In the genomic region with DNA sequence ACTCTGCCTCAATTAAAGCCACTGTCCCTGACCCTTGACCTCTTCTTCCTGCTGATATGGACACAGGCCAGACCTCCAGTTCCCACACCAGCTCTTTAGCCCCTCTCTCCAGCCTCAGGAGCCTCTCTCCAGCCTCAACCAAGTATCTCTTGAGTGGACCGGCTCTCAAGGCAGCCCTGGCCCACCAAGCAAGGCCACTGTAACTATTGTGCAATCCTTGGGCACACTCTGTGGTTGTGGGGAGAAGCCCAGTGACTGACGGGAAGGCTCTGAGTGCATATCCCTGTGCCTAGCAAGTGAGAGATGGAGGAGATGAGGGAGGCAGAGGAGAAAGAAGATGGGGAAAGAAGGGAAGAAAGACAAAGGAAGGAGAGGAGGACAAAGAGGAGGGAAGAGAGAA, we compare ENCODE assay signal across 14 mouse cellular contexts. TPM values are rescaled to one million over a fixed set of nuclear protein-coding genes. Genes with fewer than 3 reads are reported as not detected.
DNase-seq lines count a peak whose midpoint lies in the region; ATAC-seq and TF ChIP-seq lines count a peak whose summit lies in the region.
"Had no signal": no experiment of that assay in that cellular context is flagged by ENCODE, and none has a peak within 500 bp of the region (broad histone marks: within the 10 kb centered on the region; RNA-seq: fewer than 3 reads in every experiment).

No protein-coding gene starts in this region.

- no peaks in the 10 kb centered on the region for H3K9me3 ChIP-seq in forebrain, embryonic 10.5 days
- H3K9me3 ChIP-seq in forebrain, embryonic 14.5 days (replicated peaks; ENCODE audit: control insufficient read depth, low read length) = no peaks in the 10 kb centered on the region
- no peaks in the 10 kb centered on the region for H3K9me3 ChIP-seq in midbrain, embryonic 15.5 days
- H3K9me3 ChIP-seq: embryonic facial prominence, embryonic 13.5 days; hindbrain, embryonic 12.5 days had no signal

- no peak overlapping the region for H3K4me2 ChIP-seq in forebrain, embryonic 14.5 days (ENCODE audit: low read length)
- no peak overlapping the region for H3K4me2 ChIP-seq in midbrain, embryonic 15.5 days
- H3K4me2 ChIP-seq: embryonic facial prominence, embryonic 13.5 days; hindbrain, embryonic 12.5 days had no signal

- no peak overlapping the region for H3K9ac ChIP-seq in forebrain, embryonic 14.5 days (ENCODE audit: low read length)
- no peak overlapping the region for H3K9ac ChIP-seq in midbrain, embryonic 15.5 days
- H3K9ac ChIP-seq: embryonic facial prominence, embryonic 13.5 days; hindbrain, embryonic 12.5 days had no signal

- no peak overlapping the region for H3K4me3 ChIP-seq in forebrain, embryonic 10.5 days
- no peak overlapping the region for H3K4me3 ChIP-seq in forebrain, embryonic 14.5 days (ENCODE audit: low read depth, low read length)
- no peak overlapping the region for H3K4me3 ChIP-seq in C2C12 (ENCODE audit: insufficient read depth, poor library complexity, severe bottlenecking)
- H3K4me3 ChIP-seq in midbrain, embryonic 15.5 days = no peak overlapping the region
- H3K4me3 ChIP-seq: embryonic facial prominence, embryonic 13.5 days; hindbrain, embryonic 12.5 days had no signal

- H3K36me3 ChIP-seq in forebrain, embryonic 10.5 days (replicated peaks) = no peaks in the 10 kb centered on the region
- no peaks in the 10 kb centered on the region for H3K36me3 ChIP-seq in forebrain, embryonic 14.5 days (ENCODE audit: control insufficient read depth, insufficient read depth, low read length)
- H3K36me3 ChIP-seq in C2C12 (ENCODE audit: control insufficient read depth, insufficient read depth) = no peaks in the 10 kb centered on the region
- no peaks in the 10 kb centered on the region for H3K36me3 ChIP-seq in midbrain, embryonic 15.5 days (replicated peaks)
- H3K36me3 ChIP-seq: embryonic facial prominence, embryonic 13.5 days; hindbrain, embryonic 12.5 days had no signal

- DNase-seq in forebrain, embryonic 10.5 days (ENCODE audit: extremely low spot score, low spot score) = no peak
- DNase-seq in forebrain, embryonic 14.5 days (ENCODE audit: low spot score) = no peak
- DNase-seq in lung, postnatal 25 days (ENCODE audit: low spot score) = peak; percentile 74
- no peak for DNase-seq in layer of hippocampus, adult 9-11 months
- DNase-seq: cerebellum, postnatal 14 days; kidney, adult 2 months; thymus, postnatal 4 days had no signal

- H3K27me3 ChIP-seq in forebrain, embryonic 10.5 days (ENCODE audit: poor library complexity, severe bottlenecking) = no peaks in the 10 kb centered on the region
- H3K27me3 ChIP-seq in forebrain, embryonic 14.5 days (replicated peaks; ENCODE audit: control insufficient read depth, insufficient read depth, low read length) = no peaks in the 10 kb centered on the region
- no peaks in the 10 kb centered on the region for H3K27me3 ChIP-seq in C2C12 (ENCODE audit: control insufficient read depth, insufficient read depth, insufficient read length)
- no peaks in the 10 kb centered on the region for H3K27me3 ChIP-seq in midbrain, embryonic 15.5 days (replicated peaks)
- H3K27me3 ChIP-seq: embryonic facial prominence, embryonic 13.5 days; hindbrain, embryonic 12.5 days; Patski had no signal

- H3K79me2 ChIP-seq in C2C12 (ENCODE audit: control insufficient read depth, insufficient read depth) = no peaks in the 10 kb centered on the region

- 91% methylated on average over 2 of the region's 2 CpGs for WGBS in forebrain, embryonic 10.5 days
- 76% methylated on average over 2 of the region's 2 CpGs for WGBS in forebrain, embryonic 14.5 days
- 86% methylated on average over 2 of the region's 2 CpGs for WGBS in midbrain, embryonic 15.5 days

- no peaks in the 10 kb centered on the region for H3K79me3 ChIP-seq in C2C12 (ENCODE audit: low read depth)

- no peak for TF ChIP-seq CTCF in C2C12 (IDR thresholded peaks at IDR 0.05; ENCODE audit: control insufficient read depth, insufficient read depth, insufficient read length)

- 0 out of 2 replicates have a peak overlapping the region, but pooled peaks have one; percentile 5 for H3K27ac ChIP-seq in forebrain, embryonic 10.5 days
- no peak overlapping the region for H3K27ac ChIP-seq in forebrain, embryonic 14.5 days (ENCODE audit: low read depth, low read length)
- no peak overlapping the region for H3K27ac ChIP-seq in midbrain, embryonic 15.5 days
- H3K27ac ChIP-seq: embryonic facial prominence, embryonic 13.5 days; hindbrain, embryonic 12.5 days had no signal

- H3K4me1 ChIP-seq in forebrain, embryonic 10.5 days = peaks cover 11% of the 10 kb centered on the region; the same call in 1 of the 2 replicates
- H3K4me1 ChIP-seq in forebrain, embryonic 14.5 days (ENCODE audit: control insufficient read depth, insufficient read depth, low read length) = no peaks in the 10 kb centered on the region
- no peaks in the 10 kb centered on the region for H3K4me1 ChIP-seq in midbrain, embryonic 15.5 days
- H3K4me1 ChIP-seq: embryonic facial prominence, embryonic 13.5 days; hindbrain, embryonic 12.5 days had no signal

- no peak for ATAC-seq in forebrain, embryonic 14.5 days
- ATAC-seq in common myeloid progenitor, adult 5-6 weeks (replicated peaks; ENCODE audit: low read depth, poor library complexity, severe bottlenecking) = peak; percentile 37
- no peak for ATAC-seq in erythroid progenitor cell, adult 5-6 weeks (replicated peaks; ENCODE audit: low FRiP score, poor library complexity, severe bottlenecking)
- ATAC-seq in midbrain, embryonic 15.5 days (replicated peaks) = no peak
- ATAC-seq: Patski had no signal

- H3ac ChIP-seq in C2C12 (ENCODE audit: control insufficient read depth, insufficient read length, low read depth) = no peak overlapping the region

TF ChIP-seq in C2C12, 6 proteins besides CTCF, POLR2A, EP300 and RAD21:
- TF ChIP-seq MAX (IDR thresholded peaks at IDR 0.05) = no peak
- TF ChIP-seq CEBPB (IDR thresholded peaks at IDR 0.05; ENCODE audit: low read depth) = peak; percentile 45
- no peak for TF ChIP-seq USF1 (IDR thresholded peaks at IDR 0.05; ENCODE audit: low read depth)

RNA-seq across cellular contexts. Expression of a gene that starts 16.0 kb away (rescaled TPM):
- polyA plus RNA-seq in forebrain, embryonic 10.5 days (2016; fragmentation: Nextera tagmentation; extraction: Ambion mirVana) = 2.8 and 3.1 TPM in 2 replicates
- 2.4 and 2.9 TPM in 2 replicates for polyA plus RNA-seq in forebrain, embryonic 14.5 days (2014; fragmentation: Nextera tagmentation; extraction: Ambion mirVana)
- polyA plus RNA-seq in C2C12 (2012; fragmentation: generic; extraction: Trizol) = not detected
- total RNA-seq in common myeloid progenitor, adult 5-6 weeks (2017) = 64.4 and 74.3 TPM in 2 replicates
- 37.8 and 54.1 TPM in 2 replicates for total RNA-seq in erythroid progenitor cell, adult 5-6 weeks (2015; ENCODE audit: low replicate concordance)
- 21.9 and 31.9 TPM in 2 replicates for total RNA-seq in erythroid progenitor cell, adult 5-6 weeks (2017; ENCODE audit: low replicate concordance)
- 3.3 and 4.2 TPM in 2 replicates for polyA plus RNA-seq in midbrain, embryonic 15.5 days (2015; fragmentation: Nextera tagmentation; extraction: Ambion mirVana)

RNA-seq across cellular contexts. Expression of a gene that starts 19.8 kb away (rescaled TPM):
- not detected in 2 replicates for polyA plus RNA-seq in forebrain, embryonic 10.5 days (2016; fragmentation: Nextera tagmentation; extraction: Ambion mirVana)
- polyA plus RNA-seq in forebrain, embryonic 14.5 days (2014; fragmentation: Nextera tagmentation; extraction: Ambion mirVana) = not detected in 2 replicates
- polyA plus RNA-seq in C2C12 (2012; fragmentation: generic; extraction: Trizol) = not detected
- 0.09 and 0.15 TPM in 2 replicates for total RNA-seq in common myeloid progenitor, adult 5-6 weeks (2017)
- not detected in 2 replicates for total RNA-seq in erythroid progenitor cell, adult 5-6 weeks (2015; ENCODE audit: low replicate concordance)
- total RNA-seq in erythroid progenitor cell, adult 5-6 weeks (2017; ENCODE audit: low replicate concordance) = not detected in 2 replicates
- 0.05 and 0.41 TPM in 2 replicates for polyA plus RNA-seq in midbrain, embryonic 15.5 days (2015; fragmentation: Nextera tagmentation; extraction: Ambion mirVana)
- polyA plus RNA-seq: Patski had no signal

RNA-seq across cellular contexts. Expression of a gene that starts 27.9 kb away (rescaled TPM):
- polyA plus RNA-seq in forebrain, embryonic 10.5 days (2016; fragmentation: Nextera tagmentation; extraction: Ambion mirVana) = 17.8 and 17.9 TPM in 2 replicates
- 16.1 and 18.0 TPM in 2 replicates for polyA plus RNA-seq in forebrain, embryonic 14.5 days (2014; fragmentation: Nextera tagmentation; extraction: Ambion mirVana)
- 52.3 TPM for polyA plus RNA-seq in C2C12 (2012; fragmentation: generic; extraction: Trizol)
- total RNA-seq in common myeloid progenitor, adult 5-6 weeks (2017) = 8.9 and 10.7 TPM in 2 replicates
- 3.8 and 11.2 TPM in 2 replicates for total RNA-seq in erythroid progenitor cell, adult 5-6 weeks (2015; ENCODE audit: low replicate concordance)
- 0.26 and 0.83 TPM in 2 replicates for total RNA-seq in erythroid progenitor cell, adult 5-6 weeks (2017; ENCODE audit: low replicate concordance)
- polyA plus RNA-seq in midbrain, embryonic 15.5 days (2015; fragmentation: Nextera tagmentation; extraction: Ambion mirVana) = 35.7 and 36.8 TPM in 2 replicates

RNA-seq across cellular contexts. Expression of a gene that starts 44.3 kb away (rescaled TPM):
- 361 TPM in 2 replicates for polyA plus RNA-seq in forebrain, embryonic 10.5 days (2016; fragmentation: Nextera tagmentation; extraction: Ambion mirVana)
- 298 and 304 TPM in 2 replicates for polyA plus RNA-seq in forebrain, embryonic 14.5 days (2014; fragmentation: Nextera tagmentation; extraction: Ambion mirVana)
- 367 TPM for polyA plus RNA-seq in C2C12 (2012; fragmentation: generic; extraction: Trizol)
- 227 and 246 TPM in 2 replicates for total RNA-seq in common myeloid progenitor, adult 5-6 weeks (2017)
- total RNA-seq in erythroid progenitor cell, adult 5-6 weeks (2015; ENCODE audit: low replicate concordance) = 56.2 and 85.4 TPM in 2 replicates
- total RNA-seq in erythroid progenitor cell, adult 5-6 weeks (2017; ENCODE audit: low replicate concordance) = 101 and 248 TPM in 2 replicates
- 226 and 233 TPM in 2 replicates for polyA plus RNA-seq in midbrain, embryonic 15.5 days (2015; fragmentation: Nextera tagmentation; extraction: Ambion mirVana)
